Mouse (Mus musculus) testis, adult 2 months (tissue): Measurements from ENCODE around the gene Zfp628.

Experiments used
- CTCF ChIP-seq: fragments of 200-500 bp; IDR thresholded peaks from 2 replicates; pipeline ENCODE4 v1.5.1; 2012; ENCODE audit warnings: low read depth, mild to moderate bottlenecking, inconsistent platforms, low read length, moderate library complexity; ENCODE audit not compliant: control insufficient read depth, insufficient read depth, insufficient replicate concordance
- POLR2A ChIP-seq: fragments of 200-500 bp; IDR thresholded peaks from 2 replicates; pipeline ENCODE4 v1.6.1; 2012; ENCODE audit warnings: low read depth, mild to moderate bottlenecking, inconsistent platforms, low read length, moderate library complexity; ENCODE audit not compliant: control insufficient read depth

- TF ChIP-seq CTCF (no peak), POLR2A (no peak)
Observed at GRCm38 (mm10) chr7:4870133-4870532, 44.9 kb upstream of the Zfp628 start, which contains the start of gene Isoc2b.
